Mouse (Mus musculus): ENCODE results near the gene Olfr1170. TPM values are rescaled to one million over a fixed set of nuclear protein-coding genes. Genes with fewer than 3 reads are reported as not detected.

Olfr1170 gene
- polyA plus RNA-seq (2014; fragmentation: Illumina TruSeq; extraction: RNeasy Lipid Tissue Mini Kit (QIAGEN cat#74804); ENCODE audit: low read depth, low replicate concordance) = not detected

DNA sequence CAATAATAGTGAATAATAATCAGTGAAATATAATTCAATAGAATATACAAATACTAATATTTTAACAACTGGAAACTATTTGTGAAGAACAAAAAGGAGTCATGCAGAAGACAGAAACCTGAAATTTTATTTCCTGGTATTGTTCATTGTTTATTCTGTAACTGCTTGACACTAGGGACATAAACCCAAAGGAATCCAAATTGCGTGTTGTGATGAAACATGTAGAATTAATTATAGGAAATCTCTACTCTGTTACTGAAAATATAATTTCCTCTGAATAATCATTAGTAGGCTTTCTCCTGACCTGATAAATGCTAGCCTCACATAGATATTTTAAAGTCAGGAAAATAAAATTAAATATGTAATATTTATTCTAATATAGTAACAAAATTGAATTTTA lies at the start of gene Olfr1170:
Olfr1170 (minus strand) TSS at position 101 of the 400 bp plus-strand sequence.

DNA sequence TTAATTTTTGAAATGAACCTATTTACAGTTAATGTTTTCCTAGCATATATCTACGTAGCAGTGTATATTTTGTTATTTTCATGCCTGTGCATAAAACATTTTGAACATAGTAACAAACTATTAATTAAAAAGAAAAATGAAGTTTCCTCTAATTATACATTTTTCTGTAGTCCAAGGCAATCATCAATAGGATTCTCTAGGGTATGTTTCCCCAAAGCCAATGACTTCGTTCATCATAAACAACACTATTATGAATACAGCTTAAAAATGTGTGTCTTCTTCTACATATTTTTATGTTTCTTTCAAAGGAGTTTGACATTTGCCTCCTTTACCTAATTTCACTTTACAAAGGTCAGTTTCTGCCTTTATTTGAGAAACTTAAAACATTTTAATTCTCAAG lies 46.6 kb downstream of the Olfr1170 start, which contains the start of gene Olfr1168:
Olfr1168 (plus strand) TSS at position 301 of the 400 bp plus-strand sequence.

Other genes with a start within 250 kb of the Olfr1170 start
- gene Olfr1158, start 238.2 kb downstream of the Olfr1170 start, polyA plus RNA-seq (2014; fragmentation: Illumina TruSeq; extraction: RNeasy Lipid Tissue Mini Kit (QIAGEN cat#74804); ENCODE audit: low read depth, low replicate concordance) = not detected
- gene Olfr1160, start 220.1 kb downstream of the Olfr1170 start, polyA plus RNA-seq (2014; fragmentation: Illumina TruSeq; extraction: RNeasy Lipid Tissue Mini Kit (QIAGEN cat#74804); ENCODE audit: low read depth, low replicate concordance) = not detected
- gene Olfr1161, start 205.6 kb downstream of the Olfr1170 start, polyA plus RNA-seq (2014; fragmentation: Illumina TruSeq; extraction: RNeasy Lipid Tissue Mini Kit (QIAGEN cat#74804); ENCODE audit: low read depth, low replicate concordance) = not detected
- not detected for gene Olfr73, start 190.6 kb downstream of the Olfr1170 start, polyA plus RNA-seq (2014; fragmentation: Illumina TruSeq; extraction: RNeasy Lipid Tissue Mini Kit (QIAGEN cat#74804); ENCODE audit: low read depth, low replicate concordance)
- not detected for gene Olfr1162, start 177.2 kb downstream of the Olfr1170 start, polyA plus RNA-seq (2014; fragmentation: Illumina TruSeq; extraction: RNeasy Lipid Tissue Mini Kit (QIAGEN cat#74804); ENCODE audit: low read depth, low replicate concordance)
- gene Olfr1163, start 156.5 kb downstream of the Olfr1170 start, polyA plus RNA-seq (2014; fragmentation: Illumina TruSeq; extraction: RNeasy Lipid Tissue Mini Kit (QIAGEN cat#74804); ENCODE audit: low read depth, low replicate concordance) = not detected
- not detected for gene Olfr1164, start 134.4 kb downstream of the Olfr1170 start, polyA plus RNA-seq (2014; fragmentation: Illumina TruSeq; extraction: RNeasy Lipid Tissue Mini Kit (QIAGEN cat#74804); ENCODE audit: low read depth, low replicate concordance)
- not detected for gene Olfr1166, start 100.1 kb downstream of the Olfr1170 start, polyA plus RNA-seq (2014; fragmentation: Illumina TruSeq; extraction: RNeasy Lipid Tissue Mini Kit (QIAGEN cat#74804); ENCODE audit: low read depth, low replicate concordance)
- not detected for gene Olfr1167, start 73.1 kb downstream of the Olfr1170 start, polyA plus RNA-seq (2014; fragmentation: Illumina TruSeq; extraction: RNeasy Lipid Tissue Mini Kit (QIAGEN cat#74804); ENCODE audit: low read depth, low replicate concordance)
- gene Olfr1168, start 46.5 kb downstream of the Olfr1170 start, polyA plus RNA-seq (2014; fragmentation: Illumina TruSeq; extraction: RNeasy Lipid Tissue Mini Kit (QIAGEN cat#74804); ENCODE audit: low read depth, low replicate concordance) = not detected
- not detected for gene Olfr1173, start 51.5 kb upstream of the Olfr1170 start, polyA plus RNA-seq (2014; fragmentation: Illumina TruSeq; extraction: RNeasy Lipid Tissue Mini Kit (QIAGEN cat#74804); ENCODE audit: low read depth, low replicate concordance)
- gene Olfr1174-ps, start 86.8 kb upstream of the Olfr1170 start, polyA plus RNA-seq (2014; fragmentation: Illumina TruSeq; extraction: RNeasy Lipid Tissue Mini Kit (QIAGEN cat#74804); ENCODE audit: low read depth, low replicate concordance) = not detected
- not detected for gene Olfr1175-ps, start 98.9 kb upstream of the Olfr1170 start, polyA plus RNA-seq (2014; fragmentation: Illumina TruSeq; extraction: RNeasy Lipid Tissue Mini Kit (QIAGEN cat#74804); ENCODE audit: low read depth, low replicate concordance)
- not detected for gene Olfr1176, start 108.4 kb upstream of the Olfr1170 start, polyA plus RNA-seq (2014; fragmentation: Illumina TruSeq; extraction: RNeasy Lipid Tissue Mini Kit (QIAGEN cat#74804); ENCODE audit: low read depth, low replicate concordance)
- not detected for gene Olfr1177-ps, start 118.2 kb upstream of the Olfr1170 start, polyA plus RNA-seq (2014; fragmentation: Illumina TruSeq; extraction: RNeasy Lipid Tissue Mini Kit (QIAGEN cat#74804); ENCODE audit: low read depth, low replicate concordance)
- not detected for gene Olfr1178, start 158.7 kb upstream of the Olfr1170 start, polyA plus RNA-seq (2014; fragmentation: Illumina TruSeq; extraction: RNeasy Lipid Tissue Mini Kit (QIAGEN cat#74804); ENCODE audit: low read depth, low replicate concordance)
- gene Olfr1179, start 178.1 kb upstream of the Olfr1170 start, polyA plus RNA-seq (2014; fragmentation: Illumina TruSeq; extraction: RNeasy Lipid Tissue Mini Kit (QIAGEN cat#74804); ENCODE audit: low read depth, low replicate concordance) = not detected
- not detected for gene Olfr1180, start 190.8 kb upstream of the Olfr1170 start, polyA plus RNA-seq (2014; fragmentation: Illumina TruSeq; extraction: RNeasy Lipid Tissue Mini Kit (QIAGEN cat#74804); ENCODE audit: low read depth, low replicate concordance)
- not detected for gene Olfr1181, start 197.8 kb upstream of the Olfr1170 start, polyA plus RNA-seq (2014; fragmentation: Illumina TruSeq; extraction: RNeasy Lipid Tissue Mini Kit (QIAGEN cat#74804); ENCODE audit: low read depth, low replicate concordance)
- not detected for gene Gm13757, start 220.8 kb upstream of the Olfr1170 start, polyA plus RNA-seq (2014; fragmentation: Illumina TruSeq; extraction: RNeasy Lipid Tissue Mini Kit (QIAGEN cat#74804); ENCODE audit: low read depth, low replicate concordance)
- not detected for gene Olfr1183, start 226.5 kb upstream of the Olfr1170 start, polyA plus RNA-seq (2014; fragmentation: Illumina TruSeq; extraction: RNeasy Lipid Tissue Mini Kit (QIAGEN cat#74804); ENCODE audit: low read depth, low replicate concordance)

All from liver, adult 10 weeks (tissue).